Mouse (Mus musculus) adrenal gland, postnatal 25 days (tissue): ENCODE measurements around the gene Gatc. TPM values are rescaled to one million over a fixed set of nuclear protein-coding genes. Genes with fewer than 3 reads are reported as not detected.
"Not testable (repeated sequence)": the region's sequence is repeated elsewhere in the genome, so short reads cannot be mapped to it uniquely, and the experiment has no call there.

Source experiments
- DNase-seq: peaks from one replicate; pipeline ENCODE4 v3.0.0; 2021; ENCODE audit warnings: mixed read lengths
- total RNA-seq: library from RNA; stranded (reverse); gene quantifications from 2 replicates; pipeline ENCODE4 v1.2.3, GENCODE M21; 2021

Gene Gatc
- total RNA-seq, 1 experiment from 2014 or later = 21.6 TPM

DNA sequence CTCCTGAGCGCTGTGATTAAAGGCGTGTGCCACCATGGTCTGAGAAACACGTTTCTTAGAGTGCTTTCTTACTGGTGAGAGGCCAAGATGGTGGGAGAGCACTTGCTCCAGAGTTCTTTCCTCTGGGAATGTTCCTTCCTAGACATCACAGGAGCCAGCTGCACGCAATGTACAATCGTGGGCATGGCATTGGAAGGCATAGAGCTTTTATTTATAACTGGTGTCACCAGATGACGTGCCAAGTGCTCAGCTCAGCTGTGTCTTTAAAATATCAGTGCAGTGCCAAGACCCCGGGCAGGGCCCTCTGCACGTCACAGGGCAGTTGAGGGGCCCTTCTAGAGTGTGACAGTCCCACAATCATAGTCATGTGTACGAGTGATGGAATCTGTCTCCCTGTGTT is 10.0 kb downstream of the Gatc start:
- DNase-seq = no peak

DNA sequence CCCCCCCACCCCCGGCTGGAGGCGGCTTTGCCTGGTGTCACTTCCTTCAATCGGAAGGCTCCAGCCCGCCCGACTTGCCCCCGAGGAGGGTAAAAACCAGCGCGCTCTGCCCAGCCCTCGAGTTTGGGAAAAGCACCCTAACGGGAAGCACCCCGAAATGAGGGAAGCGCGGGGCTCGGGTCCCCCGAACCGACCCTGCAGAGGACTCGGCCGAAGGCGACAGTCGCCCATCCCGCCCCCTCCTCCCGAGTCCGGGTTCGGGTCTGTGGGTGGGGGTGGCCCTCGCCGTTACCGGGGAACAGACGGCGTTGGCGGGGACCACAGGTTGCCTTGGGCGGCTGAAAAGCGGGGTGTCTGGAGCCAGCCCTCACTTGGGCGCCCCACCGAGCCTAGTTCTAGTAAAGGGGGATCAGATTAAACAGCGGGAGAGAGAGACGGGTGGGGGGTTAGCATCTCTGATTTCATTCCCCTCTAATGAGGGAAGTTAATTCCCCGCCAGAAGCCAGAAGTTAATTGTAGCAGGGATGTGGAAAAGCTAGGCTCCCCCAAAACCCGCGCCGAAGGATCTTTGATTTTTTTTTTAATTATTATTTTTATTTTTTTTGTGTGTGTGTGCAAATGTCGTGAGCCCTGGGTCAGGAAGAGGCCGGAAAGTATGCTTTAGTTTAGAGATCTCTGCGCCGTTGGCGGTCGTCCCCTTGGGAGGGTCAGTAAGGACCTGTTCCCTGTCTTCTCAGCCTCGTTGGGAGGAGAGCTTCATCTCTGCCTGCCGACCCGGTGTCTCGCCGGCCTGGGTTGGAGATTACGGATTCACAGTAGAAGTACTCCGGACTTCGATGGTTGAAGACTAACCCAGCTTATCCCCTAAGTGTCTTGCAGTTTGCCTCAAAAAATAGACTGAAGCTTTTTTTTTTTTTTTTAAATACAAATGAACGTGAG is 13.1 kb downstream of the Gatc start:
- DNase-seq = peak; percentile 27

DNA sequence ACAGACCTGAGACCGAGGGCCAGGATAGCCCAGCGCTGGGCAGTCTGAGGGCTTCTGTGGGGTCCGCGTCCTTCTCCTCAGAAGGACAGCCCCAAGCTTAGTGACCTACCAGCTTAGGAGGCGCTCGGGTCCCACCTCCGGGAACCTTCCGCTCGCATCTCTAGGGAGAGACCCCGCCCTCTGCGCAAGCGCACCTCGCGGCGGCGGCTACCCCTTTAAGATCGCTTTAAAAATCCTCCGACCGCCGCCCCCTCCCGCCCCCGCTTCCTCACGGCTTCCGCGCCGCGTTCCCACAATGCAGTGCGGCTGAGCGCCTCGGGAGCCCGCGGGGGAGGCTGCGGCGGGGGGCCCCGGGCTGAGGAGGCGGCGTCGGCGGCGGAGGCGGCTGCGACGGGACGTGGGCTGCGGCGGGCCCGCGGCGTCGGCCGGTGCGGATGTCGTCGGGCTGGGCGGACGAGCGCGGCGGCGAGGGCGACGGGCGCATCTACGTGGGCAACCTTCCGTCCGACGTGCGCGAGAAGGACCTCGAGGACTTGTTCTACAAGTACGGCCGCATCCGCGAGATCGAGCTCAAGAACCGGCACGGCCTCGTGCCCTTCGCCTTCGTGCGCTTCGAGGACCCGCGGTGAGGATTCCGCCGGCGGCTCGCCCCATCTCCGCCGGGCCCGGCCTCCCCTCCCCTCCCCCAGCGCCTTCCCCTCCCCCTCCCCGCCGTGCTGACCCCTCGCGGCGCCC is 13.9 kb downstream of the Gatc start, which contains the start of gene Srsf9:
Gene Srsf9 (plus strand): TSS at position 303 of the 735 bp plus-strand sequence.
- DNase-seq = peak; percentile 98

DNA sequence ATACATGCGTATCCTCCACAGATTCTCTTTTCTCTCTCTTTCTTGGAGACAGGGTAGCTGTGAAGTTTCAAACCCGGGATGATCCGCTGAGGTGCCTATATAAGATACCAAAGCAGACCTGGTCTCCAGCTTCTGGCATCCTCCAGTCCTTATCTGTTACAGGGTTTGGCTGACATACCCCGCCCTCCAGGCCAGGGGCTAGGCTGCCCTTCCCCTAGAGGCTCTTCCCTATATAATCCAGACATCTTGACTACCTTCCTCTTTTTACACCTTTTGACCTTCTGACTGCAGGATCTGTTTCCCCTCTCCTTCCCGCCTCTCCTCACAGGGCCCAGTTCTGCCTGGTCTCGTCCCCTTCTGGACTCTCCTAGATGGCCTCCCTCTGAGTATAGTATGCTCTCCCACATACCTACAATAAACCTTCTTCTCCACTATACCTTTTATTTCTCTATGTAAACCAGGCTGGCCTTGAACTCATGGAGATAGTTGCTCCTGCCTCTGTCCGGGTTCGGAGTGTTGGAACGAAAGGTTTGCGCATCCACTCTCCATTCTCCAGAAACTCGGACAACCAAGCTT is 14.6 kb downstream of the Gatc start:
- DNase-seq = no peak

DNA sequence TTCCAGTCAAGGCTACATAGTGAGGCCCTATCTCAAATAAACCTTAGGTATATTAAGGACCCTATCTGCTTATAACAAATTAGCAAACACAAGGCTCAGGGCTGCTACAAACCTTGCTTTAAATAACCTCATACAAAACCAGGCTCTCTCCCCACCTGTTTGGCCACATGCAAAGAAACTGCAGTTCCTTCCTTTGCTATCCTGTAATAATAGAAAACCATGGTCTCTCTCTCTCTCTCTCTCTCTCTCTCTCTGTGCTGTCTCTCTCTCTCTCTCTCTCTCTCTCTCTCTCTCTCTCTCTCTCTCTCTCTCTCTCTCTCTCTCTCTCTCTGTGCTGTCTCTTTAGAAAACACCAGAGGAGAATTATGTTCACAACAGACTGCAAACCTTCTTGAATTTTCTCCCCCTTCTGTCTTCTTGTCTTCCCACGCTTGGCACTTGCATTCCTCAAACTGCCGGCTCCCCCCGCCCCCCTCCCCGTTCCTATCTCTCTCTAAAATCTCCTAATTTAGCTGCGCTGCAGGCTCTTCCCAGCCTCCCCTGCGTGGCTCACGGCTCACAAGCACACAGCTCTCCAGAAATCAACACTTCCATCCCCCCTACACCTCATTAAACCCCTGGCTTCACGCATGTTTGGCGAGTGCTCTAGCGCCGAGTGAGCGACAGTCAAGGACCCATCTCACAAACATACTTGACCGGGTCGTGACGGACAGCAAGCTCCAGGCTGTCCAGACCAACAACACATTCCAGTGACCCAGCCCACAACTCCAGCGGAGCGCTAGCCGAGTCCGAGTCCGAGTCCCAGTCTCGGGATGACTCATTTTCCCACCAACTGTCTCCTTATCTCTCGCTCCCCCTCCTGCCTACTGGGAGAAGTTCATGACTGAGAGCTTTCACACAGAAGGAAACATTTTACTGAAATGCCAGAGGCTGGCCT is 21.7 kb downstream of the Gatc start:
- peak; percentile 69 for DNase-seq

DNA sequence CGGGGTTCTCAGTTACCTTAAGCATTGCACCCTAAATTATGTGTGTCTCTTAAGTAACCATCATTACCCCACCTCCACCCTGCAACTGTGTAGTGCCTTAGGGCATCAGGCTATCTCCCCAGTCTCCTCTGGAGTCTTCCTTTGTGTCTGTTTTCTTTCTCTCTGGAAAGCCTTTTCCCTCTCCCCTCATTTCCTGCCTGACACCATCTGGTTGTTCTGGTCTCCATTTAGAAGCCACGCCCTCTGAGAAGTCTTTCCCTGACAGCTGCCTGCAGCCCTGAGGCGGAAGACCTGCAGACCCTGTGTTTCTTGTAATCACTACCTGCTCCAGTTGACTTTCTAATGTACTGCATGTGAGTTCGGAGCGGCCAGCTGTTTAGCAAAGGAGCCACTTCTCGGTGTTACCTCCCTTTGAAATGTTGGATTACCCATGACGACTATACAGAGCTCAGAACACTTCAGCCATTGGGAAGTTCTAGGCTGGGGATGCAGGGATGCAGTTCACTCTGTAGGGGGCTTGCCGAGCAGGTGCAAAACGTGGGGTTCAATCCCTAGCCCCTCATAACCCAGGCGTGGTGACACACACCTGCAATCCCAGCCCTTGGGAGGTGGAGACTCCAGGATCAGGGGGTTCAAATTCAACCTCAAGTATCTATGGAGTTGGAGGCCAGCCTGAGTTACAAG is 23.2 kb downstream of the Gatc start:
- DNase-seq = no peak

DNA sequence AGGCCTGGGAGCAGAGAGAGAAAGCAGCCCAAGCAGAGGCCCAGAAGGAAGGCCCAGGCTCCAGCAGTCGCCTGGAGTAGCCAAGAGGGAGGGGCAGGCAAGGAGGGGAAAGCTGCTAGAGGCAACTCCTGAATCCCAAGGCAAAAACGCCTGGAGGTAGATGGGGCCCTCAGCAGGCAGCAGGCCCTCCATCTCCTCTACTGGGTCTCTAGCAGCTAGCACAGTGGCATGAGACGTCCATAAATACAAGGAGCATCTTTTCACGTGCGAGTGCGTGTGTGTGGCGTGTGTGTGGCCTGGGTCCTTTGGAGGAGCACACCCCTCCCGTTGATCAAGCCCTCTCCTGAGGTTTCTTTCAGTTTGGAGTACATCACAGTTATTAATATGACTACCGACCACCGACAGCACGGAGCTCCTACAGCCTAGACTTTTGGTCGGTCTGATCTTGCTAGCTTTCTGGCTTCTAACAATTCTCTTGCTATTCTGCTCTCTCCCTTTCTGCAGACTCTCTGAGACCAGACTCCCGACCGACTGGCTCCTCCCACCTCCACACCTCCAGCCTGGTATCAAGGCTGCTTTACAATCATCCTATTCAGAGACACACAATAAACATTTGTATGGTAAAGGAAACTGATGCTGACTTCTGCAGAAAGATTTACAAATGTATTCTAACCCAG is 23.9 kb downstream of the Gatc start:
- DNase-seq = no peak

DNA sequence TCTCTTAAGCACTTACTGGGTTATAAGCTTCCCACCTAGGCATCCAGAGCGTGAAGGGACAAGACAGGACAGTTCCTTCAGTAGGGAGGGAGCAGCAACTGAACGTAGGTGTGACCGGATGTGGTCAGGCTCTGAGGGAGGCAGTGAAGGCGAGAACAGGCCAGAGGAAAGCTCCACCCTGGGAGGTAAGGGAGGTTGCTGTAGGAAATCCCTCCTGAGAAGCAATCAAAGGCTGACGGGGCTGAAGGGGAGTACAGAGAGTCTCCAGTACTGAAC is 27.4 kb downstream of the Gatc start:
- no peak for DNase-seq

DNA sequence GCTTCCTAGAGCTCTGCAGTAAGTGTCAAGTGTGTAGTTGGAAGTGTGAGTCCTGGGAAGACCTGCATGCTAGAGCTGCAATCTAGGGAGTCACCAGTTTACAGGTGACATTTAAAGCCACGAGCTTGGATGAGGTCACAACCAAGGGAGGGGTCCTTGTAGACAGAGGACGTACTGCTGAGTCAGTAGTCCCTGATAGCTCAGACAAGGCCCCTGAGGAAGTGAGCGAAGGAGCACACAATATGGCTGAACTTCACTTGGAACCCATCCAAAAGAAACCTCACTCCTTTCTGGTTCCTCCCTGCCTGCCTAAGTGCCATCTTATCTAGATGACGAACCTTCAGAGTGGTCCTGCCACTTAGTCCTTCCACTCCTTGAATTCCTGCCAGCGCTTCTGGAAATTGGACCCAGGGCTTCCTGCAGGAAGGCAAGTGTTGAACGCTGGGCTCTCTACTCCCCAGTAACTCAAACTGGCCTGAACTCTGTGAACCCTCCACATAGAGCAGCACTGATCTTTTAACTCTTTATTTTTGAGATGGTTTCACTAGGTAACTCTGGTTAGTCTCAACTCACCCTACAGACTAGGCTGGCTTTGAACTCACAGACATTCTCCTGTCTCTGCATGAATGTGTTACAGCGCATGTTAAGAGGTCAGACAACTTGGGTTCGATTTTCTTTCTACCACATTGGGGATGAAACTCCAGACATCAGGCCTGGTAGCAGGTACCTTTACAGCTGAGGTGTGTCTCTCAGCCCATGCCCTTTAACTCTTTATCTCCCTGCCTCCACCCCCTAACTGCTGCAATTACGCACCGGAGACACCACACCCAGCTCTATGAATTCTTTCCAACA is 27.9 kb downstream of the Gatc start:
- no peak for DNase-seq

DNA sequence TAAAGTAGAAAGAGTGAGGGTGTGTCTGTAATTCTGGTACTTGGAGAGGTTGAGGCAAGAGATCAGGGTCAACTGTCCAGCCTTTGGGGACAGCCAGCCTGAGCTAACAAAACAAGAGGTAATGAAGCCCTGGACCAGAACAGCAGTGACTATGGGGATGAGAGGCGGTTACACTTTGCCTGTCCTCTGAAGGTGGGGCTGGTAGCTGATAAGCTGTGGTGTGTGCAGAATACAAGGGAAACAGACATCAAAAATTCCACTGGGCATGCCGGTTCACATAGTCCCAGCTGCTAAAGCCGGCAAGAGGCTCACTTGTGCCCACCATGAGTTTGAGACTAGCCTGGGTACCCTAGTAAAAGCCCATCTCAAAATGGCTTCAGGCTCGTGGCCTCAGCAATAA is 28.6 kb downstream of the Gatc start:
- DNase-seq = no peak

DNA sequence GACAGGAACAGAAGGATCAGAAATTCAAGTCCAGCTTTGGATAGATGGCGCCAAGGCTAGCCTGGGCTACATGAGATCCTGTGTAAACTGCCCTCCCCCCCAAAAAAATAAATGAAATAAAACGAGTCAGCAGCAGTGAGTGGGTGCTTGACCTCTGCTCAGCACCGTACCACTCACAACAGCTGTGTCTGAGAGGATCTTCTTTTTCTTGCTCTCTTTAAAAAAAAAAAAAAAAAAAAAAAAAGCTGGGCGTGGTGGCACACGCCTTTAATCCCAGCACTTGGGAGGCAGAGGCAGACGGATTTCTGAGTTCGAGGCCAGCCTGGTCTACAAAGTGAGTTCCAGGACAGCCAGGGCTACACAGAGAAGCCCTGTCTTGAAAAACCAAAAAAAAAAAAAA is 38.8 kb downstream of the Gatc start:
- not testable (repeated sequence) for DNase-seq

DNA sequence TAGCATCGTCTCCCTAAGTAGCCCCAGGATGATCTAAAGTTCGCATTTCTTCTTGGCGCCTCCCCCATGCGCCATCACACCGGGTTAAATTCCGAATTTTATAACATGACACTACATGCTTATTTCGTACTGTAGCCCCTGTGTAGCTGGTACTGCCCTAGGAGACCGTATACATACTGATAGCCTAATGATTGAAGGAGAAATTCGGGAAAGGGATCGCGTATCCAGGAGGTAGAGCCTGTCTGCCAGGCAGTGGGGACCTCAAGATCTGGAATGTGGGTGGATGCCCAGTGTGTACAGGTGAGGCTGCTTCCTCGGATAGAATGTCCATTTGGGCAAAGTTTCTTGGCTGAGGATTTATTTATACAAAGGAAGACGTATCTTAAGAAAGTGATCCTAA is 39.4 kb downstream of the Gatc start:
- DNase-seq = no peak

DNA sequence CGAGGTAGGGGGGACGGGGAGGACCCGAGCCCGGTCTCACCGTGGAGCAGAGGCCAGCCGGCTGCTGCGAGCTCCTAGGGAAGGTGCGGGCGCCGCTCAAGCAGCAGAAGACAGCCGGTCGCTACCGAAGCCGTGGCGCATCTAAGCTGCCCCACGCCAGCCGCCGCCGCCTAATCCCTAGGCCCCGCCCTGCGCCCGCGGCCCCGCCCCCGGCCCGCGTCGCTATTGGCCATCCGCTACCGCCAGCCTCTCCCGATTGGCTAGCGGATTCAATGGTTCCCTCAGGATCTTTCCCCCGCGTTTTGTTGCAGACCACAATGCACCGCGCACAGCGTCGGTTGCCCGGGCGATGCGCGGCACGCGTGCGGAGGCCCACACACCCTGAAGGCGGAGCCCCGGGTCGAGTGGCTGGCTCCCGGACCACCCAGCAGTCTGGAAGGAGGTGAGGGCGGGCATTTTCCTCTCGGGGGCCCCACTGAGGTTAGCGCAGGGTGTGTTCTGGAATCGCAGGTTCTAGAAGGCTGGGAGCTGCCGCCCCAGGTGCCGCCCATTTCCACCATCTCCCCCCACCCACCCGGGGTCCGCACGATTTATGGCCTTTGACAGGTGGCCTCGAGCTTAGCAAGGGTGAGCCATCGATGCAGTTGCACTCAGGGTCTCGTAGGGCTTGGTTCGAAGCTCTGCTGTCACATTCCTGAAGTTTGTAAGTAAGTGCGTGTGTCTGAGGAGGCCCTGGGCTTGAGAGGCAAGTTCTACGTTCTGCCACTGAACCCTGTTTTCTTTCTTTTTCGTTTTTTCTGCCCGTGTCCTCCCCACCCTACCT is 40.0 kb downstream of the Gatc start, which contains the start of gene Dynll1:
Gene Dynll1 (minus strand): TSS at position 208 of the 823 bp plus-strand sequence.
- peak; percentile 98 for DNase-seq

DNA sequence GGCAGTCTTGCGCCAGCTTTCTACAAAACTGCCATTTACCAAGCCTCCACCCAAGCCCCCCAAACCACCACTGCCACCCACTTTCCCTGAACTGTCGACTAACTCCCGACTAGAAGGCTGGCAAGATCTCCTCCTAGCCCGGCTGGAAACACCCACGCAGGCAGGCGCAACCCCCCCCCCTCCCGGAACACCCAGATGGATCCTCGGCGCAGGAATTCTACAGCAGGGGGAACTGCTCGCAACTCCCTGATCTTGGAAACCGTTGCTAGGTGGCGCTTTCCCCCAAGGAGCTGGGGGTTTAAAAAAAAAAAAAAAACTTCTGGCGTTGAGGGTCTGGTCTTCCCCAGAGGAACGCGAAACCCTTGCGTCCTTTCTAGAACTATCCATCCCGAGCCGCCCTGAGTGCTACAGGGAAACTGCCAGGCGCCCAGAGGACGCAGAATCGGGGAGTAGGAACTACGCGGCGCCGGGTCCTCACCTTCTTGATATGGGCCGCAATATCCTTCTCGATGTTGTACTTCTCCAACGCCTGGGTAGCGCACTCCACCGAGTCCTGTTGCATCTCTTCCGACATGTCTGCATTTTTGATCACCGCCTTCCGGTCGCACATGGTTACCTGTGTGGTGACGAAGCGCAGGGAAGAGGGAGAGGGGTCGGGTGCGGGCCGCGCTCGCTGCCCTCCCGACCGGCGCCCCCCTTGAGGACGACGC is 40.8 kb downstream of the Gatc start:
- DNase-seq = peak; percentile 58

DNA sequence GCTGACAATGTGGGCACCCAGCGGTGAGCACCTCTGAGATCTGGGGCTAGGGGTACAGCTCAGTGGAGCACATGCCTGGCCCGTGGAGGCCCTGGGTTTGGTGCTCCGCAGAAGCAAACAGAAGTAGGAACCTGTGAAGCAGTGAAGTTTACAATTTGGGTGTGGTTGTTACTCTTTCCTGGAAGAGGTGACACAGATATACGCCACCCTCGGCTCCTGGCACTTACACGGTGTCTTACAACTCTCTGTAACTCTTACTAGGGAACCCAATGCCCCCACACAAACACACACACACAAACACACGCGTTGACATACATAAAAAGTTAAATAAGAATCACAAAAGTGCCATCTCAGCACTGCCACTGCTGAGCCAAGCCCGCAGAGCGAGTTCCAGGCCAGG is 44.6 kb downstream of the Gatc start:
- DNase-seq = no peak

DNA sequence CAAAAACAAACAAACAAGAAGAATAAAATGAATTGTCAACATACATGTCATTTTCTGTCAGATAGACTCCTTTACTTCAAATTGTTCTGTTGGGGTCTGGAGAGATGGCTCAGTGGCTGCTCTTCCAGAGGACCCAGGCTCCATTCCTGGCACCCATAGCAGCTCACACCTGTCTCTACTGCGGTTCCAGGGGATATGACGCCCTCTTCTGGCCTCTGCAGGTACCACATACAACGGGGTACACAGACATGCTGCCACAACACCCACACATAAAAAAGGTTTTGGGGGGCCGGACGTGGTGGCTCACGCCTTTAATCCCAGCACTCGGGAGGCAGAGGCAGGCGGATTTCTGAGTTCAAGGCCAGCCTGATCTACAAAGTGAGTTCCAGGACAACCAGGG is 46.8 kb downstream of the Gatc start:
- no peak for DNase-seq

DNA sequence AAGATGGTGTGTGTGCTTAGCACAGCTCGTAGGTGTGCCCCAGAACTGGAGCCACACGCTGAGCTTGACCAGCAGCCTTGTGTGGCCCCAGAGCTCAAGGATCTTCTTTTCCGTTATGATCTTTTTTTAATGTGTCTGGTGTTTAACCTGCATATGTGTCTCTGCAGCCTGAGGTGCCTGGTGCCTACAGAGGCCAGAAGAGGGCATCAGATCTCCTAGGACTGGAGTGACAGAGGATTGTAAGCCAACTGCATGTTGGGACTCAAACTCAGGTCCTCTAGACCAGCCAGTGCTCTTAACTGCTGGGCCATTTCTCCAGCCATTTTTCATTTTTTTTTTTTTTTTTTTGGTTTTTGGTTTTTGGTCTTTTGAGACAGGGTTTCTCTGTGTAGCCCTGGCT is 56.2 kb downstream of the Gatc start:
- DNase-seq = no peak
